Mouse (Mus musculus): Measurements from ENCODE around the gene Dhx37.

The Dhx37 gene

DNA sequence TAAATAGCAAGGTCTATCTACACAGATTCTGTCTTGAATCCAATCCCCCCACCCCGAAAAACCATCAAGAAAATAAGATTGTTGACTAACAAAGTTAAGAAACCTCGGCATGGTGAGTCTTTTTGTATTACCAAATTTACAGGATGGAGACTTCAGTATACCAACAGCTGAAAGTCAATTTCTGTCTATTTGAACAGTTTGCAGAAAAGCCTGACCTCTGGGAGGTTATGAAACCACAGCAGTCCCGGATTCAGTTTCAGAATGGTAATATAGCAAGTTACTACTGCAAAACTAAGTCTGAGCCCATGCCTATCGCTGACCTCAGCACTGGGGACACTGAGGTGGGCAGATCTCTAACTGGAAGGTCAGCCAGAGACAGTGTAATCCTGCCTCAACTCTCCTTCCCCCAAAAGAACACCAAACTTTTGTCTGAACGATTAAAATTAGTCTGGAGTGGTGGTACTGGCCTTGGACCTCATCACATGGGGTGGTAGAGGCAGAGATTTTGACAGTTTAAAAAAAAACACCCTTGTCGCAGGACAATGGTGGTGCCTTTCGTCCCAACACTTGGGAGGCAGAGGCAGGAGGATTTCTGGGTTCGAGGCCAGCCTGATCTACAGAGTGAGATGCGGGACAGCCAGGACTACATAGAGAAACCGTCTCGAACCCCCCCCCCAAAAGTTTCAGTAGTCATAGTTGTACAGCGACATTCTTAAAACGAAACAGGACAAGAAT lies 45.4 kb downstream of the Dhx37 start:
- peak; percentile 9 for DNase-seq

DNA sequence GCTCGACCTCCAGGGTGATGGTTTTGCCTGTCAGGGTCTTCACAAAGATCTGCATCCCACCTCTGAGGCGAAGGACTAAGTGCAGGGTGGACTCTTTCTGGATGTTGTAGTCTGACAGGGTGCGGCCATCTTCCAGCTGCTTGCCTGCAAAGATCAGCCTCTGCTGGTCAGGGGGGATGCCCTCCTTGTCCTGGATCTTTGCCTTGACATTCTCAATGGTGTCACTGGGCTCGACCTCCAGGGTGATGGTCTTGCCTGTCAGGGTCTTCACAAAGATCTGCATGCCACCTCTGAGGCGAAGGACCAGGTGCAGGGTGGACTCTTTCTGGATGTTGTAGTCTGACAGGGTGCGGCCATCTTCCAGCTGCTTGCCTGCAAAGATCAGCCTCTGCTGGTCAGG lies 46.6 kb downstream of the Dhx37 start:
- peak; percentile 5 for DNase-seq

DNA sequence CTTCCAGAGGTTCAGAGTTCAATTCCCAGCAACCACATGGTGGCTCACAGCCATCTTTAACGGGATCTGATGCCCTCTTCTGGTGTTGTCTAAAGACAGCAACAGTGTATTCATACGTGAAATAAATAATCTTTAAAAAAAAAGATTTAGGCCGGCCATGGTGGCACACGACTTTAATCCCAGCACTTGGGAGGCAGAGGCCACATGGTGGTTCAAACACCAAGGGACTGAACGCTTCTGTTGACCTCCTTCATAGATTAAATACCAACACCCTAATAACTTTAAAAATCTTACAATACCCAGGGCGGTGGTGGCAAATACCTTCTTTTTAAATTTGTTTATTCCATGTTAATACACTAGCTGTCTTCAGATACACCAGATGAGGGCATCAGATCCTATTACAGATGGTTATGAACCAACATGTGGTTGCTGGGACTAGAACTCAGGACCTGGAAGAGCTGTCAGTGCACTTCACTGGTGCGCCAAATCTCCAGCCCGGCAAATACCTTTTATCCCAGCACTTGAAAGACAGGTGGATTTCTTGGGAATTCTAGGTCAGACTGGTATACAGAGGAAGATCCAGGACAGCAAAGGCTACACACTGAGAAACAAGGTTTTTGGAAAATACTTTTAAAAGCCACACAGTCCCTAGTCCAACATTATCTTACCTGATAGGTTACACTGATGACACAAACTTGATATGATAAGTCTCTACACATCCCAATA lies 48.5 kb downstream of the Dhx37 start:
- DNase-seq: no peak

DNA sequence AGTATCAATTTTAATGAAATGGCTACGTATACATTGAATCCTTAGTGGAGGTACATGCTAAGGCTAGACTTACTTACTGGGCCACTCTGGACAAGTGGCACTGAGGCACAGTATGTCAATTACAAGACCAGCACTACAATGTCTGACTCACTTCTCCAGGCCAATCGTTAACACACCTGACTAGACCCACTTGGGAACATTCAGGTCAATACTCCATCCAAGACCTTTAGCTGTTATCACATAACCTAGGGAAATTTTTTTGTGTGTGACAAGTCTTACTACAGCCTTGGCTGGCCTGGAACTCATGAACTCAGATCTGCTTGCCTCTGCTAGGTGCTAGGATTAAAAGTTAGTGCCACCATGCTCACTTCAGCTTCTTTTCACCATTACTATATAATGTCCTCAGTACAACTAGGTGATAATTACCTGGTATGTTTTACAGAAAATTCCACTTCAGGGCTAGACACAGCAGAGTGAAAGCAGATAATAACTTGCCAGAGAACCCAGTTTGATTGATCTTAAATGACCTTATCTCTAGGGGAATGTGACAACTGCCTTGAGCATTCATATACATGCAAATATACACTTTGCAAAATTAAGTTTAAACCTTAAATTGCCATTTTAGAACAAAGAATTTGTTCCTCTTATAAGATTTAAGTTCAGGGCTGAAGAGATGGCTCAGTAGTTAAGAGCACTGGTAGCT lies 49.3 kb downstream of the Dhx37 start:
- no peak for DNase-seq

DNA sequence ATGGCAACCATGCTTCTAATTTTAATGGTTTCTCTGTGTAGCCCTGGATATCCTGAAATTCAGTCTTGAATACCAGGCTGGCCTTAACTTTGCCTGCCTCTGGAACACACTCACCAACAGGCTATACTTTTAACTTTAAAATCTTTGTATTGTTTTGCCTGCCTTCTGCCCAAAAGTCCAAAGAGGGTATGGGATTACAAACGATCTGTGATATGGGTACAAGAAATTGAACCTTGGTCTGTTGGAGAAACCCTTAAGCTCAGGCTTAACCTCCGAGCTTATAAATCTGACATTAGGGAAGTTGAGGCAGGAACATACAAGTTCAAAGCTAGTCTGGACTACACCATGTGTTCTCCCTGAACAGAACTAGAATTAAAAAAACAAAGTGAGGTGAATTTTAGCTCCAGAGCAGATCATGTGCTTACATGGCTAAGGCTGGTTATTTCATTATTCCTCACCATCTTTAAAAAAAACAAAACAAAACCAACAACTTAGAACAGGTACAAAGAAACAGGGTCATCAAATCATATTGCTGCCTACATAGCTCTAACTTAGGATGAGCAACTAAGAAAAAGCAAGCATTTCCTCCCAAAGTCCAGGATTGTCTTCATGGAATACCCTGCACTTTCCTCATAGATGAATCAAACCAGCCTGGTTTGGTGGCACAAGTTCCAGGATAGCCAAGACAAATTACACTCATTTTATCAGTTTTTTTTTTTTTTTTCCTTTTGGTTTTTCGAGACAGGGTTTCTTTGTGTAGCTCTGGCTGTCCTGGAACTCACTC lies 50.1 kb downstream of the Dhx37 start:
- no peak for DNase-seq

DNA sequence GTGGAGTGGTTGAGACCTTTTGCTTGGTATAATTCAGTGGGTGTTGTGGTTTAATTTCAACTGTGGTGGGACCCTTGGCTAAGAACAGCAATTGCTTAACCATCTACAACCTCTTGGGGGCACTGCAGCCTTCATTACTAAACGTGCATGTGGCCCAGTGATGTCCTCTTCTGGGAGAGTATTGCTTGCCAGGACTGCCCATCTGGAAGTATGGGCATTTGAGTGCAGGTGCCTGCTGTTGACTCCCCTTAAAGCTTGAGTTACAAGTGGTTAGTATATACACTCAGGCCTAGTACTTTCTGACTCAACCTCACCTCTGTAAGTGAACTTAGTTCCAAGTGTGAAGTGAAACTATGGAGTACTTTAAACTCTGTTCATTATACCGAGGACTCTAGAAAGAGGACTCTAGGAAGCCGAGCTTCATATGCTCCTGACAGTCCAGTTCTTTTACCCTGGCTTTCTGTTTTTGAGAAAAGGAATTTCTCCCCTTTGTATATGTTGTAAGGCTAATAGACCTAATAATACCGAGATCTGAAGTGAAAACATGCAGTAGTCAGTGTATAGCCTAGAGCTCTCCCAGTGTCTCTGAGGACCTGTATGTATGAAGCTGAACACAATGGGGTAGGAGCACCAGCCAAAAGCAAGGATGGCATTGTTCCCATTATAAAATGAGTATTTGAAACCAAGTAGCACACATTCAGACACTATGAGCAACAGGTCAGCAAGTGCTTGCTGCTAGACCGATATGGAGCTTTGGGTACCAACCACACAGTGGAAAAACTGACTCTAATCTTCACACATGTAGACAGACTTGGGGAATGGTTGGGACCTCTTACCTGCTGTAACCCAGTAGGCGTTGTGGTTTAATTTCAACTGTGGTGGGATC lies 51.0 kb downstream of the Dhx37 start:
- DNase-seq: peak; percentile 66

DNA sequence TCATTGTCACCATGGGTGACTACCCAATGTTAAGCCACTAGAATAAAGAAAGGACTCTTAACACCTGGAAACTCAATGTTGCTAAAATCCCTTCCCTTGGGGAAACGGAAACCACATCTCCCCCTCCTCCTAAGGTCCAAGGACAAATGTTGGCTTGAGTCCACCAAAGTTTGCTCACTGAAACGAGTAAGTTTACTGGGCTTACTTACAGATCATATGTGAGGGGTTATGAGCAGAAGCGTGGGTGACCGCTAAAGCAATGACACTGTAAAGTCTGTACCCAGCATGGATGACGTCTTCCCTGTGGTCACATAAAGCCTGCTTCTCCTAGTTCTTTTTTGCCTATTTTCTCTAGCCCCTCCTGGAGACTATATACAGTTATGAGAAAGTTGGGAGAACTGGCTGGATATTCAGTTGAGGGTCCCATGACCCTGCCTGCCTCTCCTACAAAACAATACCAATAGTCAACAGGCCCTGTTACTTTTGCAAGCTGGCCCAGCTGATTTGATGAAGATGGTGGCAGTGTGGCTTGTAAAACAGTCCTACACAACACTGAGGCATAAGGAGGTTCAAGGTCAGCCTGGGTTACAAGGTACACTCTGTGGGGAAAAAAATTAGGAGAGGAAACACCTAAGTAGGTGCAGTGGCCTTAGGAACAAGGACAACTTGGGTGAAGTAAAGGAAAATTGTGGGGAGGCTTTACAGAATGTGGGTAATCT lies 51.8 kb downstream of the Dhx37 start:
- DNase-seq: no peak

DNA sequence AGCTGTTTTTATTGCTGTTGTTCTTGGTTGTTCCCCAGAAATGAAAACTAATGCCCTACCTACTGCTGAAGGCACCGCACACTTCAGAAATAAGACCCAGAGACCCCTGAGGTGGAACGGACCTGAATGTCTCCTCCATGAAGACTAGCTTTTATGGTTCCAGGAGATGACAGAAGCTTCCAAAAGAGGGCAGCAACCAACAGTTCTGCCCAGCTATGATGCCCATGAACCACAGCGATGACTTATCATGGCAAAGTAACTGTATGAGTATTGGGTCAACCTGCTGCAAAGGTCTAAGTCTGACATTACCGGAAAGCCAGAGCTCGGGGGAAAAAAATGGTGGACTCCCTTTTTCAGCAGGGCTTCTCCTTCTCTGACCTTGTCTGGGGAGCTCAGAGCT lies 55.0 kb downstream of the Dhx37 start:
- no peak for DNase-seq

DNA sequence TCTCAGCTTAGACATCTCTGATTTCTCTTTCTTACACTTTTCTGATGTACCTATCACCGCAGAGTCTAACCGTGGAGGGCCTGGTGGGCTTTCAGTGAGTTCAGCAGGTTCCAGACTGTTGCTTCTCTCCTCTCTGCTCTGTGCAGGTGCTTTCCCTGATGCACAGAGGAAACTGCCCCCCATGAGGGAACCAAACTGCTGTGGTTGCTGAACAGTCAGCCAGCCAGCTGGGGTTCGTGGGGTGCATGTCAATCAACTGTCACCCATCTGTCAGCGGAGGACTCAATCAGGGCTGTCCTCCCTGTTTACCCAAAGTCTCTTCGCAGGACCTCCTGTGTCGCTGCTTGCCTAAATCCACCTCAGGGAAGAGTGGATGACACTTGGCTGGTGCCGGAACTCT lies 56.7 kb downstream of the Dhx37 start:
- DNase-seq: no peak

DNA sequence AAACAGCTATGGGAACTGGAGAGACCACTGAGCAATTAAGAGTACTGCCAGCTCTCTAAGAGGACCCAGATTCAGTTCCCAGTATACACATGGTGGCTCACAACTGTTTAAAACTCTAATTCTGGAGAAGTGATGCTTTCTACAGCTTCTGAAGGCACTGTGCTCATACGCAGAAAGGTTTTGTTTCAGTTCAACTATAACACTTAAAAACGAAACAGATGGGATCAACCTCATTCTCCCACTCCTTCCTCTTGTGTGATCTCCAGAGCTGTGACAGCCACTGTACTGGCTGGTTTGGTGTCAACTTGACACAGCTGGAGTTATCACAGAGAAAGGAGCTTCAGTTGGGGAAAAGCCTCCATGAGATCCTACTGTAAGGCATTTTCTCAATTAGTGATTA lies 58.0 kb downstream of the Dhx37 start:
- DNase-seq: no peak

DNA sequence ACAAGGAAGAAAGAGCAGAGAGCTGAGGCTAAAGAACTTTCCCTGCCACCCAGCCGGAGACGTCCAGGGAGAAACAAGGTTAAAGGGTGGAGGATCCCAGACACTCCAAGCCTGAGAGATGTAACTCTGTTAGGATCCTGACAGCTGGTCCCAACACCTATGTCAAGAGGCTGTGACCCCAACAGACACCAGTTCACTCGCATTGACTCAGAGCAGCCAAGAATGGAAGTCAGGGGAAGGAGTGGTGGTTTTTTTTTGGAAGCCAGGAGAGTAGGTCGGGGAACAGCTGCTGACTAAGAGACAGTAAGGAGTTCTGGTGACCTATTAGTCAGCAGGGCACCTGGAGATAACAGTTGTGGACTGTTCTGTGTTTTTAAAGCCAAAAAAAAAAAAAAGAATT lies 61.9 kb downstream of the Dhx37 start:
- no peak for DNase-seq

DNA sequence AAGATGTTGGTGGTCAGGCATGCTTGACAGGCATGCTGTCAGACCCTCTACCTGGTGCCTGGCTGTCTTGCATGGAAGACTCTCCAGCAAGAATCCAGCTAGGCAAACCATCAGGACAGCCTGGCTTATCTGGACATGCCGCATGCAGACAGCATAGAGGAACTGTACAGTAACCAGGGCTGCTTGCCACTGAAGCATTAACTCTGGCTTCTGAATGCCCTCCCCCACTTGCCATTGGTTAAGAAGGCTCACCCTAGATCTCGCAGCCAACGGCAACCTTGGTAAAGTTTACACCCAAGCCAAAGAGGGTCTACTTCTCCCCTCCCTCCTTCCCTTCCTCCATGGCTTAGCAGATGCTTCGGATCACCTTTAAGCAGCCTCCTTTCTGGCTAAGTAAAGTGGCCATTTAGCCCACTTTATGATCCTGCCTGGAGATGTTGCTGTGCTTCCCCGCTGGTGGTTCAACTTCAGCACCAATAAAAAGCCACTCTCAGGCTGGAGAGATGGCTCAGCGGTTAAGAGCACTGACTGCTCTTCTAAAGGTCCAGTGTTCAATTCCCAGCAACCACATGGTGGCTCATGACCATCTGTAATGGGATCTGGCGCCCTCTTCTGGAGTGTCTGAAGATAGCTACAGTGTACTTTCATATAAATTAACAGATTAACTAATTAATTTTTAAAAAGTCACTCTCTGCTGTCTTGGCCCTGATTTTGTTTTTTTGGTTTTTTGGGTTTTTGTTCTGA lies 62.8 kb downstream of the Dhx37 start:
- no peak for DNase-seq

DNA sequence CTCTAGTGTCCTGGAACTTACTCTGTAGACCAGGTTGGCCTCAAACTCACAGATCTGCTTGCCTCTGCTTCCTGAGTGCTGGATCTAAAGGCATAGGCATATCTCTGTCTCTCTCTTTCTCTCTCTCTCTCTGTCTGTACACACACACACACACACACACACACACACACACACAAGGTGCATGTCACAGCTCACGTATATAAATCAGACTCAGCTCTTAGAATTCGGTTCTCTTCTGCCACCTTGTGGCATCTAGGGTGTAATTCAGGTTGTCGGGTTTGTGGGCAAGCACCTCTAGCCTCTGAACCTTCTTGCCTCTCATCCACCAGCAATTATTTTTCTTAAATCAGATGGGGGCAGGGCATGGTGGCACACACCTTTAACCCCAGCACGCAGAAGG lies 65.4 kb downstream of the Dhx37 start:
- DNase-seq: peak; percentile 43

DNA sequence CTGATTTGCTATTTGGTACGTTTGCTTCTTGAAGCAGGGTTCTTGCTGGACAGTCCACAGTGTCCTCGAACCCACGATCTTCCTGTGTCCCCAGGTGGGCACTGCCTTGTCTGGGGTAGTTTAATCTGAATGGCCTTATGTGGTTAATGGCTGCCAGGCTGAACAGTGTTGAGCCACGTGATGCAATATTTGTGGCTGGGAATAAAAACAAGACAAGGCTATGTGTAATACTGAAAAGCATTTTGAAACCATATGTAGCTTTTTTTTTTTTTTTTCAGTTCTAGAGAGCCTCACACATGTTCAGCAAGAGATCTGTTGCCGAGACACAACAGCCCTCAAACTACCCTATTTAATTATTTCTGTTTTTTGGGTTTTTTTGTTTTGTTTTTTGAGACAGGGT lies 65.8 kb downstream of the Dhx37 start:
- no peak for DNase-seq

DNA sequence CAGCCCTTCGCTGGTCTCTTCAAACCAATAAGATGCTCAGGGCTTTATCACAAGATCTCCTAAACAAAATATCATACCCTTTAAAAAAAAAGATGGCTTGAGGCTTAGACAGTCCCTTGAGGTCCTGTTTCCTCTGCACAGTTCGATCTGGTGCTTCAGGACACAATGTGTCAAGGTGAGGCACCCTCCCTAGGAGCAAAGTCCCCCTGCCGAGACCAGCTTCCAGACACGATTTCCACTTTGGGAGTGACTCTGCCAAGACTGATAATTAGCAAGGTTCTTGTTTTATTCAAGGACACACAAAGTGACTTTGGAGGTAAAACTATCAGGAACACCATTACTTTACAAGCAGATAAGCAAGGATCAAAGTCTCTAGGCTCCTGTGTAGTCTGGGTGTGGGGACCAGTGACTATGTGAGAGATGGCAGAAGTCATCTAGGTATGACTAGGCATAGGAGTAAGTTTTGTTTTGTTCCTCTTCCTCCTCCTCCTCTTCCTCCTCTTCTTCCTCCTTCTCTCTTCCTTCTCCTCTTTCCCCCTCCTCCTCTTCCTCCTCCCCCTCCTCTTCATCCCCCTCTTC lies 69.0 kb downstream of the Dhx37 start:
- DNase-seq: no peak

DNA sequence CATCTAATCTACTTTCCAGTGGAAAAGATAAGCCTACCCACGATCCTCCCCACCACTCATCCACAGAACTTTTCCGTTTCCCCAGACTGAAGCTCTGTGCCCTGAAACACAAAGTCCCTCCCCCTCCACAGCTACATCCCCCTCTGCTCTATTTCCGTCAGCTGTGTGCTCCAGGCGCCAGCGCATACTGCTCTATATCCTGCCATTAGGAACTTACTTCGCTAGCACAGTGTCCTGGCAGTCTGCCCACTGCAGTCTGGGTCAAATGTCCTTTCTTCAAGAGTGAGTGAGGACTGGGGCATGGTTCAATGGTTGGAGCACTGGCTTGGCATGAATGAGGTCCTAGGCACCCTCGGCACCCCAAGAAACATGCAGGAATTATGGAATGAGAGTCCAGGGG lies 70.0 kb downstream of the Dhx37 start:
- DNase-seq: peak; percentile 74
